Mouse (Mus musculus): Measurements from ENCODE around the gene Tent4b.

Tent4b gene

GRCm38 (mm10) chr8:88228800-88229199, 29.8 kb downstream of the Tent4b start:
- no peak for DNase-seq

DNA sequence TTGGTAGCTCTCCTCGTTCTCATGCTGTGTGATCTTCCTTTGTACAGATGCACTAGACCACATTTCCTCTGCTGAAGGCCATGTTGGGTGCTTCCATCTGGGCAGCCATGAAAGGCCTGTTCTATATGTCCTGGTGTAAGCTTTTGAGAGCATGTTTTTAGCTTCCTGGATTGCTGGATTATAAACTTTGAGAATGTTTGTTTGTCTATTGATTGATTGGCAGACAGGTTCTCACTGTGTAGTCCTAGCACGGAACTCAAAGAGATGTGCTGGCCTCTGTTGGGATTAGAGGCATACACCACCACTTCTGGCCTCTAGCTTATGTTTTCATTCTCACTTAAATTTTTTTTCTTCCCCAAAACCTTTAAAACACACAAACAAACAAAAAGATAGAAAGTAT, 37.7 kb downstream of the Tent4b start:
- DNase-seq: no peak

DNA sequence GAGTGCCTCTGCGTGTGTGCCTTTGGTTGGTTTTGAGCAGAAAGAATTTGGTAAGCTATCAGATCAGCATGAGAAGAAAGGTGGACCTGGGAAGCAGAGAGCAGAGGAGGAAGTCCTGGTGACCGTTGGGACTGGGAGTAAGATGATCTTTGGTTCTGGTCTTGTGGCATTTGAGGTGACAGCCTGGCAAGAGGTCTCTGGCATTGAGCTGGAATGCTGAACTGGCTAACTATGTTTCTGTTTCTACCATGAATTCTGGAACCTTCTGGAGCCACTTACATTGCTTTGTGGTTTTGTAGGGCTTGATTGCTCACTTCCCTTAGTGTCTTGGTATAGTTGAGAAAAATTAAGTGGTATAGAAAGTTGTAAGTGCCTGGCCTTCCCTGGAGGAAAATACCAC, 38.6 kb downstream of the Tent4b start:
- no peak for DNase-seq

- DNase-seq: no peak
Observed at GRCm38 (mm10) chr8:88239277-88239676, 40.3 kb downstream of the Tent4b start.

- DNase-seq: no peak
Observed at GRCm38 (mm10) chr8:88241871-88242270, 42.9 kb downstream of the Tent4b start.

- DNase-seq: peak; percentile 70
Observed at GRCm38 (mm10) chr8:88244298-88244697, 45.3 kb downstream of the Tent4b start.

DNA sequence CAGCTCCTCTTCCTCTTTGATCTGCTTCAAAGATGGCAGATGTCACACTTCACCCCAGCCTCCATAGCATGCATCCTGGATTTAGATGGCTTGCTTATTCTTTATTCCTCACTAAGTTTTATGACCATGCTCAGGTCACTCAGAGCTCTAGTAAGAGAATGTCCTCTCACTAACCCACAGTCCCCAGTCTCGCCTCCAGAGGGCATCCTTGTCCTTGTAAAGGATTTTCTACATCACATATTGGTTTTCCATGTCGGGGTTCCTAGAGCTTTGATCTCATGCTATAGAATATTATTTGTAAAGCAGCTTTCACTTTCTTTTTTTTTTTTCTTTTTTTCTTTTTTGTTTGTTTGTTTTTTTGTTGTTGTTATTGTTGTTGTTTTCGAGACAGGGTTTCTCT, 53.8 kb downstream of the Tent4b start:
- DNase-seq: no peak

DNA sequence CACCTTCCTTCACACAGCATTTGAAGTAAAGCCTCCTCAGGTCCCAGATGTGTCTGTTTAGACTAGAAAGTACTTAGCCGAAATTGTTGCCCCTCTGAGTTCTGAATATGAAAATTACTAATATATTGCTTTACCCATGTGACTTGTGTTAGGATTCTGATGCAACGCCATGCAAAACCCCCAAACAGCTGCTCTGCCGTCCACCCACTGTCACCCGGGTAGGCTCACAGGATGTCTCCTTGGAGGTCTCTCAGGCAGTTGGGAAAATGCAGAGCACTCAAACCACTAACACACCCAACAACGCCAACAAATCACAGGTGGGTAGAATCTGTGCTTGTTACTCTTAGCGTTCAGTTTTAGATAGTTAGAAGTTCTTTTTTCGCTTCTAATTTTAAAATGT, 55.9 kb downstream of the Tent4b start:
- no peak for DNase-seq

DNA sequence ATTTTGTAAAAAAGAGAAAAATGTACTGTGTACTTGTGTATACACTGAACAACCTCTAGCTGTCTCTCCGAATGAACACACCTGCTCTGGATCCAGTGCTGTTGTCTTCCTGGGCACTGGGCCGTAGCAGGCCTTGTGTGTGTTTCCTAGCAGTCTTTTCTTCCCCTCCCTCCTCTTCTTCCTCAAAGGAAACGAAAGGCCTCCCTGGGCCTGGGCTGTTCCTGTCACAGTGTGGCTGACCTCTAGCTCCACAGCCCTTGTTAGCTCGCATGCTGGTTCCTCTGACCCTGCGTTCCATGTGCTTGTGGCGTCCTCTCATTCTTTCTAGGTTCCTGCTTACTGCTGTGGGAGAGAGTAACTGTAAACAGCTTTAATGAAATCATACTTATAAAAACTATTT, 59.0 kb downstream of the Tent4b start:
- no peak for DNase-seq

DNA sequence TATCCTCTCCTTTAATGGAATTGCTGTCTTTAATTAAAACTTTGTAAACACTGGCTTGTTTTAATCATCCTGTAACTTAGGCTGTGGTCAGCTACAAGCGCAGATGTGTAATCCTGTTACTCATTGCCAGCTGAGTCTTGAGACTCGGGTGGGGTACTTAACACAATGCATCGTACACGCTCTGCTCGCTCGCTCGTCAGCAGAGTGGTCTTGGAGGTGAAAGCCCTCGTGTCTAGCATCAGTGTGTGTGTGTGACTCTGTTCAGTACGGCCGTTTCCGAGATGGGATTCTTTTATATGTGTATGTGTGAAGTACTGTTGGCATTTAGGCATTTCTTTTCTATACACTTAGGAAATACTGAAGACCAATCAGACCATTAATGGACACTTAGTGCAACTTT, 59.5 kb downstream of the Tent4b start:
- no peak for DNase-seq

- no peak for DNase-seq
Observed at GRCm38 (mm10) chr8:88260466-88260980, 61.5 kb downstream of the Tent4b start.

- no peak for DNase-seq
Observed at GRCm38 (mm10) chr8:88262831-88263635, 64.0 kb downstream of the Tent4b start.

DNA sequence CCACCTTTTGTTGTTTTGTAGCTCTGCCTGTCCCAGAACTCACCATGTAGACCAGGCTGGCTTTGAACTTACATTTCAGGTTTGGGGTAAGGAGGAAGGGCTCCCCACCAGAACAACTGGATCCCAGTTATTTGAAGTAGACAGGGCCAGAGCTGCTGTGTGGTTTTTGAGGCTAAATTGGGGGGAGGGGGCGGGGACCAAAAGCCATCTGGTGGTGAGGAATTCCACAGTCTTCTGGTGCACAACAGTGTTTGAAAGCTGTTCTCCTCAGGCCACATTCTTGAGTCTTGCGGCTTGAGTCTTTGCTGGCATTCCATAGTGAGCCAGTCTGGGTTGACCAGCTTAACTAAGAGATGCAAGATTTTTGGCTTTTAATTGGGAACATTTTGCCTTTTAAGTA, 66.5 kb downstream of the Tent4b start:
- no peak for DNase-seq

DNA sequence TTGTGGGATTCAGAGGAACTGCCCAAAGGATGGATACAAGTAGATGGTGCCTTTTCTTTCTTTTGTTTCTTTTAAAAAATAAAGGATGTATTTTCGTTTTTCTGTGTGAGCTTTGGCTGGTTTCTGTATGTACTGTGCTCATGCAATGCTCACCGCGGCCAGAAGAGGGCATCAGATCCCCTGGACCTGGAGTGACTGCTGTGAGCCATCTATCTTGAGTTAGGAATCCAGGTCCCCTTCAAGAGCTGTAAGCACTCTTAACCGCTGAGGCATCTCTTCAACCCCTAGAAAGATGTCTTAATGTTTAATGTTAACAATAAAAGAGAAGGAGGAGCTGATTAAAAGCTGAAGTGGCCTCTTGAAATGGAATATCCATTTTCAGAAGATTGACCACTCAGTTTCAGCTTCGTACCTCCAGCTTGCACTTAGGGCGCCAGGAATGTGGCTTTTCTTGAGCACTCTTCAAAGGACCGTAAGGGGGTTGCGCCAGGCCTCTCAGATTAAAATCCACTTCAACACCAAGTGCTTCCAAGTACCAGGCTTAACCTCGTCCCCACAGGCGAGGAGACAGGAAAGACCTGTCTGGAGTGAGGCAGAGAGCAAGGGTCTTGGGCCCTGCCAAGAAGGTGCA, 67.3 kb downstream of the Tent4b start:
- peak; percentile 83 for DNase-seq

- no peak for DNase-seq
Observed at GRCm38 (mm10) chr8:88266801-88267403, 67.9 kb downstream of the Tent4b start.

DNA sequence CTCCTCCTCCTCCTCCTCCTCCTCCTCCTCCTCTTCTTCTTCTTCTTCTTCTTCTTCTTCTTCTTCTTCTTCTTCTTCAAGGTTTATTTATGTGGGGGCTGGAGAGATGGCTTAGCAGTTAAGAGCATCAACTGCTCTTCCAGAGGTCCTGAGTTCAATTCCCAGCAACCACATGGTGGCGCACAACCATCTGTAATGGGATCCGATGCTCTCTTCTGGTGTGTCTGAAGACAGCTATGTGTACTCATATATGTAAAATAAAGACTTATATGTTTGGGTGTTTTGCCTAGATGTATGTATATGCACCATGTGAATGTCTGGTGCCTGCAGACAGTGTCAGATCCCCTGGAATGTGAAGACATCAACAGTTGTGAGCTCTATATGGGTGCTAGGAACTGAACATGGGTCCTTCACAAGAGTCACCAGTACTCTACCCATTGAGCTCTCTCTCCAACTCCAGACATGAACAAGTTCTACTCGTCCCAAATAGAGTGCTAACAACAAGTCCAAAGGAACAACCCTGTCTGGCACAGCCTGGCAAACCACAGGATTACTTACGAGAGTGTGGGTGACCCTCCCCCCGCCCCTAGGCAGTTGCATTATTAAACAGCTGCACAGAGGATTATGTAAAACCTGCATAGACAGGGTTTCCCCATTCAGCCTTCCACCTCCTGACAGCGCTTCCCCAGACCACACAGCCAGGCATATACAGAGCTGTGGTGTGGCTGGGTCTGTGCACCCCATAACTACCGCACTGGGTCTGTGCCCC, 70.3 kb downstream of the Tent4b start:
- no peak for DNase-seq

DNA sequence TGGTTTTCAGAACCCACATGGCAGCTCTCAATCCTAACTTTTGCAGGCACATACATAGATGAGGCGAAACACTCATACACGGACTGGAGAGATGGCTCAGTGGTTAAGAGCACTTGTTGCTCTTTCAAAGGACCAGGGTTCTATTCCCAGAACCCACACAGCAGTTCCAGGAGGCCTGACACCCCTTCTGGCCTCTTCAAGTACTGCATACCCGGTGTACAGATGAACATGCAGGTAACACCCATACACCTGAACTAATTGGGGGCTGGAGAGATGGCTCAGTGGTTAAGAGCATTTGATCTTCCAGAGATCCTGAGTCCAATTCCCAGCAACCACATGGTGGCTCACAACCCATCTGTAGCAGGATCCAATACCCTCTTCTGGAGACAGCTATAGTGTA, 71.1 kb downstream of the Tent4b start:
- no peak for DNase-seq

GRCm38 (mm10) chr8:88272231-88273050, 73.4 kb downstream of the Tent4b start, which contains the start of gene Adcy7:
TSS of gene Adcy7 (plus strand) at chr8:88272403.
- peak; percentile 51 for DNase-seq

GRCm38 (mm10) chr8:88273051-88273430, 74.0 kb downstream of the Tent4b start:
- DNase-seq: no peak

GRCm38 (mm10) chr8:88274090-88274489, 75.1 kb downstream of the Tent4b start:
- no peak for DNase-seq

DNA sequence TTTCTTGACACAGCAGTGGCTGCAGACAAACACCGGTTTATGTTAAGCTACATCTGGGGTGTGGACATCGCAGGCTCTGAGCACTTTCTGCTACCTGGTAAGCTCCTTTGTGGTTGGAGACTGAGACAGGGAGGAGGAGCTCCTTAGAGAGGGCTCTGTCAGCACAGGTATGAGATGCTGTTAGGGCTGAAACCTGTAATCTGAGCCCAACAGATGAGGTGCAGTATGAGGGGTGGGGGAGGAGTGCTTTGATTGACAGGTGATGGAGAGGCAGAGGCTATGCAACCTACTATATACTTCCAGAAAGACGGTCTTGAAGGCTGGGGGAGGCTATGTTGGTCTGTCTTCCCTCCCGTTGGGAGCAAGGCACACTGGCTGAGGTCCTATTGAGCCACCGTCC, 80.2 kb downstream of the Tent4b start:
- DNase-seq: no peak

- no peak for DNase-seq
Observed at GRCm38 (mm10) chr8:88279670-88280069, 80.7 kb downstream of the Tent4b start.
